Mouse (Mus musculus) lung, adult 2 months (tissue): ENCODE results near the gene Tlx1.

ENCODE experiments used
- CTCF ChIP-seq: fragments of 200-500 bp; IDR thresholded peaks from 2 replicates; pipeline ENCODE4 v1.5.1; 2011; ENCODE audit warnings: mild to moderate bottlenecking, low read length, control low read depth; ENCODE audit not compliant: insufficient read depth
- POLR2A ChIP-seq: fragments of 200-500 bp; IDR thresholded peaks from 2 replicates; pipeline ENCODE4 v1.6.1; 2011; ENCODE audit warnings: low read depth, mild to moderate bottlenecking, control low read depth, low read length, borderline replicate concordance; ENCODE audit errors: extremely low read depth

GRCm38 (mm10) chr19:45174803-45175202, 24.3 kb downstream of the Tlx1 start:
- TF ChIP-seq POLR2A (no peak), CTCF (peak; percentile 88)
